Mouse (Mus musculus): Measurements from ENCODE around the gene Retnlb. TPM values are rescaled to one million over a fixed set of nuclear protein-coding genes. Genes with fewer than 3 reads are reported as not detected.
"Not testable (repeated sequence)": the region's sequence is repeated elsewhere in the genome, so short reads cannot be mapped to it uniquely, and the experiment has no call there.

Gene Retnlb
- polyA plus RNA-seq, 1 experiment from 2014 or later = not detected

- H3K4me2 ChIP-seq (ENCODE audit: low read depth, low read length); H3K27me3 ChIP-seq (ENCODE audit: control insufficient read depth, insufficient read depth, low read depth, low read length); H3K27ac ChIP-seq (ENCODE audit: low read length); H3K4me3 ChIP-seq (ENCODE audit: low read depth, low read length); H3K36me3 ChIP-seq (ENCODE audit: control insufficient read depth, insufficient read depth); H3K9me3 ChIP-seq (replicated peaks; ENCODE audit: control insufficient read depth, low read length); H3K4me1 ChIP-seq (ENCODE audit: control insufficient read depth, low read depth, low read length); H3K9ac ChIP-seq (ENCODE audit: low read depth, low read length); ATAC-seq (ENCODE audit: low read depth): not testable (repeated sequence)
- WGBS (ENCODE audit: insufficient replicate concordance) = 24% methylated on average over 1 of the region's 1 CpGs
Measured at GRCm38 (mm10) chr16:48833626-48834025, 17.0 kb downstream of the Retnlb start.

- Histone ChIP-seq H3K4me3 (ENCODE audit: low read depth, low read length) (no peak within 1 kb of the TSS), H3K27ac (ENCODE audit: low read length) (no peak within 1 kb of the TSS), H3K4me1 (ENCODE audit: control insufficient read depth, low read depth, low read length) (no peaks in the 10 kb centered on the region), H3K9ac (ENCODE audit: low read depth, low read length) (no peak within 1 kb of the TSS), H3K36me3 (ENCODE audit: control insufficient read depth, insufficient read depth) (no peaks in the 10 kb centered on the region), H3K27me3 (ENCODE audit: control insufficient read depth, insufficient read depth, low read depth, low read length) (no peaks in the 10 kb centered on the region), H3K9me3 (replicated peaks; ENCODE audit: control insufficient read depth, low read length) (no peaks in the 10 kb centered on the region), H3K4me2 (ENCODE audit: low read depth, low read length) (no peak within 1 kb of the TSS)
- WGBS (ENCODE audit: insufficient replicate concordance) = 61% methylated on average over 3 of the region's 3 CpGs
- ATAC-seq (ENCODE audit: low read depth) = no peak
Measured at GRCm38 (mm10) chr16:48842266-48842665, 25.6 kb downstream of the Retnlb start, which contains the start of gene Retnla. TSS of gene Retnla (plus strand) at chr16:48842551.

GRCm38 (mm10) chr16:48843671-48844386 lies 27.2 kb downstream of the Retnlb start:
- no peak for ATAC-seq (ENCODE audit: low read depth)
- WGBS (ENCODE audit: insufficient replicate concordance) = 54% methylated on average over 4 of the region's 4 CpGs
- H3K36me3 ChIP-seq (ENCODE audit: control insufficient read depth, insufficient read depth) = no peaks in the 10 kb centered on the region

GRCm38 (mm10) chr16:48865004-48865403 lies 48.3 kb downstream of the Retnlb start:
- not testable (repeated sequence) for H3K27me3 ChIP-seq (ENCODE audit: control insufficient read depth, insufficient read depth, low read depth, low read length); H3K36me3 ChIP-seq (ENCODE audit: control insufficient read depth, insufficient read depth); ATAC-seq (ENCODE audit: low read depth); H3K27ac ChIP-seq (ENCODE audit: low read length); H3K9me3 ChIP-seq (replicated peaks; ENCODE audit: control insufficient read depth, low read length); H3K9ac ChIP-seq (ENCODE audit: low read depth, low read length); H3K4me1 ChIP-seq (ENCODE audit: control insufficient read depth, low read depth, low read length); H3K4me3 ChIP-seq (ENCODE audit: low read depth, low read length); H3K4me2 ChIP-seq (ENCODE audit: low read depth, low read length)
- 67% methylated on average over 1 of the region's 1 CpGs for WGBS (ENCODE audit: insufficient replicate concordance)

More at GRCm38 (mm10) chr16:48843671-48844386, 27.2 kb downstream of the Retnlb start:
- no peak overlapping the region for H3K9ac ChIP-seq (ENCODE audit: low read depth, low read length)
- H3K4me3 ChIP-seq (ENCODE audit: low read depth, low read length) = no peak overlapping the region
- no peak overlapping the region for H3K27ac ChIP-seq (ENCODE audit: low read length)
- no peaks in the 10 kb centered on the region for H3K4me1 ChIP-seq (ENCODE audit: control insufficient read depth, low read depth, low read length)
- H3K9me3 ChIP-seq (replicated peaks; ENCODE audit: control insufficient read depth, low read length) = no peaks in the 10 kb centered on the region
- H3K27me3 ChIP-seq (ENCODE audit: control insufficient read depth, insufficient read depth, low read depth, low read length) = no peaks in the 10 kb centered on the region
- no peak overlapping the region for H3K4me2 ChIP-seq (ENCODE audit: low read depth, low read length)

- ATAC-seq (ENCODE audit: low read depth) = peak; percentile 76
- Histone ChIP-seq H3K36me3 (ENCODE audit: control insufficient read depth, insufficient read depth) (no peaks in the 10 kb centered on the region), H3K4me2 (ENCODE audit: low read depth, low read length) (no peak overlapping the region), H3K4me3 (ENCODE audit: low read depth, low read length) (no peak overlapping the region), H3K9ac (ENCODE audit: low read depth, low read length) (no peak overlapping the region), H3K27ac (ENCODE audit: low read length) (no peak overlapping the region), H3K4me1 (ENCODE audit: control insufficient read depth, low read depth, low read length) (no peaks in the 10 kb centered on the region; the same call in 1 of the 2 replicates), H3K27me3 (ENCODE audit: control insufficient read depth, insufficient read depth, low read depth, low read length) (no peaks in the 10 kb centered on the region), H3K9me3 (replicated peaks; ENCODE audit: control insufficient read depth, low read length) (no peaks in the 10 kb centered on the region)
- 48% methylated on average over 2 of the region's 2 CpGs for WGBS (ENCODE audit: insufficient replicate concordance)
Measured at GRCm38 (mm10) chr16:48867690-48868089, 51.0 kb downstream of the Retnlb start.

Other genes with a start within 250 kb of the Retnlb start
- gene Trat1, start 44.8 kb upstream of the Retnlb start, polyA plus RNA-seq (2015; fragmentation: Nextera tagmentation; extraction: Ambion mirVana) = not detected in 2 replicates
- gene Retnla, start 25.7 kb downstream of the Retnlb start, polyA plus RNA-seq (2015; fragmentation: Nextera tagmentation; extraction: Ambion mirVana) = not detected in 2 replicates
- 20.3 and 25.2 TPM in 2 replicates for gene Retnlg, start 55.8 kb downstream of the Retnlb start, polyA plus RNA-seq (2015; fragmentation: Nextera tagmentation; extraction: Ambion mirVana)
- 3.9 and 4.9 TPM in 2 replicates for gene Dzip3, start 177.3 kb downstream of the Retnlb start, polyA plus RNA-seq (2015; fragmentation: Nextera tagmentation; extraction: Ambion mirVana)
- gene Cip2a, start 177.3 kb downstream of the Retnlb start, polyA plus RNA-seq (2015; fragmentation: Nextera tagmentation; extraction: Ambion mirVana) = 14.2 and 15.9 TPM in 2 replicates
- not detected in 2 replicates for gene Myh15, start 240.6 kb downstream of the Retnlb start, polyA plus RNA-seq (2015; fragmentation: Nextera tagmentation; extraction: Ambion mirVana)